Mouse (Mus musculus): ENCODE data around the gene Kat6b.
"Not testable (repeated sequence)": the region's sequence is repeated elsewhere in the genome, so short reads cannot be mapped to it uniquely, and the experiment has no call there.

Kat6b gene

DNA sequence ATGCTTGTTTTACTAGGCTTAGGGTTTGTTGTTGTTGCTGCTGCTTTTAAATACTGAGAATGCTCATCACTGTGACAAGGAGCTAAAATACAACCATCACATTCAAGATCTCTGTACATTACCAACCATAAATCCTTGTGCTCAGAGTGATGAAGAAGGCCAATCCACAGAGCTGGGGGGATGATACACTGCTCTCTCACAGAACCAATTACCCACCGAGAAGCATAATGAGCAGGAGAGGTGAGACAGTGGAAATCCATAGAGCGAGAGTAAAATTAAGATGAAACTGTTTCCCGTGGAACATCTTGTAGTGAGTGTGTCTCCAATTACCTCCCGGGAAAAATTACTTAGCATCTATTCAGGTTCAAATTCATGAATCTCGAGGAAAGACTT lies 118.9 kb downstream of the Kat6b start:
- DNase-seq = peak; percentile 18

DNA sequence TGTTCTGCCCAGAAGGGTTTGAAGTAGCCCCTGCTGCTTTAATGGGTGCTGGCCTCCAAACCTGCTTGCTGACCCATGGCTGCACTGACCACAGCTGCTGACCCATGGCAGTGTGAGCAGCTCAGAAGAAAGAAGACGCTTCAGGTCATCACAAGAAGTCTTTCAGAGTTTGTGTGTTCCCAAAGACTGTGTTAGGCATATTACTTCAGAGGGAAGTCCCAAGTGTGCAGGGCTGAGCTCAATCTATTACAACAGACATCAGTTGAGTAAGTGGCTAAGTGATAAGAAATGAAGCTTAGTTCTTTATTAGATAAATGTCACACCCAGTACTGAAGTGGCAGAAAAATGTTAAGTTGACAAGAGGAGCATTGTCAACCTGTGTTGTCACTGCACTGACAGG lies 119.4 kb downstream of the Kat6b start:
- no peak for DNase-seq

DNA sequence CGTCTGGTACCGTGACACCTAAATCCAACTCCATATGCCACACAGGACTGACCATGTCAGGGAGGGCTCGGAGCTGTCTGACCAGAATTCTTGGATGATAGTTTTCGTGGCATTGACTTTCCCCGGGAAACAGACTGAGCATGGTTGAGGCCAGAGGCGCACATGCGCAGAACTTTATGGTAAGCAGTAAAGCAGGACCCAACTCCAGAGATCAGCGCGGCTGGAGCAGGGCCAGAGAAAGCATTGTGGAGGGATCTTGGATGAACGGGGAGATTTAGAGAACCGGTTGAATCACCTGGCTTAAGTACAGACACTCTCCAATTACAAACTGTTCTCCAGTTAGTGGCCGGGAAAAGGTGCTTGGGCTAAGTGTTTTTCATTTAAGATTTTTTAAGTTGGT lies 120.9 kb downstream of the Kat6b start:
- no peak for DNase-seq

DNA sequence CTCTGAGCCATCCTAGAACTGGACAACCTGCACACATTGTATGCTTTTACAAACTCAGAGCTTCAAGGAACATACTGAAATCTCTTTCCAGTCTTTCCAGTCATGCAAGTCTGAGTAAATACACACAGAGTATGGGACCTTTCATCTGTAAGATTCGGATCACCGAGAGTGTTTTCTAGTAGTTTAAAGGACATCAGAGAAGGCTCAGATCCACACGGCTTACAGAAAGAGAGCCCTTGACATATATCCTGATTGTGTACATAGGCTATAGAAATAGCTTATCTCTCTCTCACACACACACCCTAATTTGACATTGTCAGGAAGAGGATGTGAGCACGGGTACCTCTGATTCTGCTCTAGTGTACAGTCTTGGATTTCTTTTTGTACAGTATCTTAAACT lies 121.7 kb downstream of the Kat6b start:
- DNase-seq = no peak

DNA sequence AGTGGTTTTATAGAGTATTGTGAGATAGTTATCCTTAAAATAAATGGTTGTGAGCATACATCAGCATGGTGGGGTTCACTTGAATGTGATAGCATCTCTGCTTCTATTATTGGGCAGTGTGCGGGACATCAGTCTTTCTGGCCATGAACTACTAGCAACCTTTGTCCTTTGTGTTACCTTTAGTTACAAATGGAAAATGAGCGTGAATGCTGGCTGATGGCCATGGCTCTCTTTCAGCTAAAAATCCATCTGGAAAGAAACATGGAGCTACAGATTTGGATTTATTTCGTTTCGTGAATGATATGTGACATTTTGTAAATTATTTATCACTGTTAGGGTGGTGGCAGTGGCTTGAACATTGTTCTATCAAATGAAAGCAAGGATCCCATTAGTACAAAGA lies 126.5 kb downstream of the Kat6b start:
- DNase-seq = peak; percentile 18

DNA sequence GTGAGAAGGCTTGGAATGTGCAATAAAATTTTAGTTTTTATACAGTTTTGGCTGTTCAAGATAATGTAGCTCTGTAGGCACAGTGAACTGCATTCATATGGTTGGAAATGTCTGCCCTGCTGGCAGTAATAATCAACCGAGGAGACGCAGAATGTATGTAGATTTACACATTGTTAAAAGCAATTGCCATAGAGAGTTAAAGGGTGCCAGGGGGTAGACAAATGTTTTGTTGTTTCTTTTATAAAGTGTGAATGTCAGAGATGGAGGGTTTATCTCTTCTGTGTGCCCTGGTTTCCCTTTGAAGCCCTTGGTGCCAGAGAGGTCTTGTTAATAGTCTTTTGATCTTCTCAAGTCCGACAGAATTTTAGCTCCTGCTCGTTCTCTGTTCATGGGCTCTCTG lies 127.7 kb downstream of the Kat6b start:
- DNase-seq = no peak

DNA sequence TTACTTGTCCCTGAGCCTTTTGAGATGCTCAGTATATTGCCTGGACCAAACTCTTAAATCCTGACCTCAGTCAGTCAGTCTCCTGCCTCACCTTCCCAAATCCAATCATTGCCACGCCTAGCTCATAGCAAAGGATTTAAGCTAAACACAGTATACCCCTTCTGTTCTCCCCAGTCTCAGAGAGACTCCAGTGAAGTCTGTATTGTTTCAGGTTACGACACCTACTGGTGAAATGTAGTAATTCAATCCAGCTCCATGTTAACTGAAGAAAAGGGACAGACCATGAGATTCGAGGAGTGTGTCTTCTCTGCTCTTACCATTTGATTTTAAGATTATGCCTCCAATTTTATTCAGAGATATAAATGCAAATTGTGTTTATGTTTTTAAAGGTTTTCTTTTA lies 129.0 kb downstream of the Kat6b start:
- peak; percentile 82 for DNase-seq

DNA sequence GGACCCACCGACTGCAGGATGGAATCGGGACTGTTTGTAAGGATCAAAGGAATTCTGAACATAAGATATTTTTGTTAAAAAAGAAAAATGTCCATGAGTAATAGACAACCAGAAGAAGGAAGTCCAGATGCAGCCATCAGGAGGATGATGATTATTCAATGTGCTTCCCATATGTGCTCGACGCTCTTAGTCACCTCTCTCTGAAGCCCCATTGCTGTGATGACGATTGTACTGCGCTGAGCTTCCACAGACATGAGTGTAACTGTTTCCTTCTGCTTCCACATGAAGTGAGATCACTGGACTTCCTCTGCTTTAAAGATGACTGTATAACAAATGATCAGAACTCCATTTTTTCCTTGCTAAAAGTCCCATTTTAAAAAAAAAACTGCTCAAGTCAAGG lies 131.8 kb downstream of the Kat6b start:
- no peak for DNase-seq

DNA sequence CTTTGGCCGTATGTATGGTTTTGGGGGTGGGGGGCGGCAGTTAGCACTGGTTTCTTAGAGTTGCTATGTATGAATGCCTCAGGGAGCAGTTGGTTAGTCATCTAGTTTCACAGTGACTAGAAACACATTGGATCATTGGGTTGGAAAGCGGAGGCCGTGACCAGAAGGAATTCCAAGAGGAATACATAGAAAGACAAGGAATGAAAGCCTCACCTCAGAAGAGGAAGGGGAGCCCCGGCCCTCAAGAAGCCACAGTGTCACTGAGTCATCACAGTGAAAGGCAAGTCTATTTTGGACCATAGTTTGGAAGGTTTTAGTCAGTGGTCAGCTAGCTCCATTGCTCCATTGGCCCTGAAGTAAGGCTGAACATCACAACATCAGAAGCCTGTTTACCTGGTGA lies 132.9 kb downstream of the Kat6b start:
- no peak for DNase-seq

DNA sequence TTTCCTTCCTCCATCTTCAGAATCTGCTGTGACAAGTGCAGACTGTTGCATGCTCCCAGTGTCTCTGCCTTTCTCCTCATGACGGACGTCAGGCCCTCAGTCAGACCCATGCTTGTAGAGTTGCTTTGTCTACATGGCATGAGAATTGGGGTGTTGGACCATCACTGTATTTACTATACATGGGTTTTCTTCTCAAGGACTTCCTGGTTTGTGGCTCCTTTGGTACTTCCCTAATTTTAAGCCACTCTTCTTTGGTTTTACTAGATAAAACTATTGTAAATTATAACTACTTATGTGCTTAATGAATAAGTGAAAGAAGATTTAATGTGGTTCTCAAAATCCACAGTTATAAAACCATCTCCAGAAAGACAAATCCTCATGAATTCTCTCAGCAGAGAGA lies 134.6 kb downstream of the Kat6b start:
- no peak for DNase-seq

DNA sequence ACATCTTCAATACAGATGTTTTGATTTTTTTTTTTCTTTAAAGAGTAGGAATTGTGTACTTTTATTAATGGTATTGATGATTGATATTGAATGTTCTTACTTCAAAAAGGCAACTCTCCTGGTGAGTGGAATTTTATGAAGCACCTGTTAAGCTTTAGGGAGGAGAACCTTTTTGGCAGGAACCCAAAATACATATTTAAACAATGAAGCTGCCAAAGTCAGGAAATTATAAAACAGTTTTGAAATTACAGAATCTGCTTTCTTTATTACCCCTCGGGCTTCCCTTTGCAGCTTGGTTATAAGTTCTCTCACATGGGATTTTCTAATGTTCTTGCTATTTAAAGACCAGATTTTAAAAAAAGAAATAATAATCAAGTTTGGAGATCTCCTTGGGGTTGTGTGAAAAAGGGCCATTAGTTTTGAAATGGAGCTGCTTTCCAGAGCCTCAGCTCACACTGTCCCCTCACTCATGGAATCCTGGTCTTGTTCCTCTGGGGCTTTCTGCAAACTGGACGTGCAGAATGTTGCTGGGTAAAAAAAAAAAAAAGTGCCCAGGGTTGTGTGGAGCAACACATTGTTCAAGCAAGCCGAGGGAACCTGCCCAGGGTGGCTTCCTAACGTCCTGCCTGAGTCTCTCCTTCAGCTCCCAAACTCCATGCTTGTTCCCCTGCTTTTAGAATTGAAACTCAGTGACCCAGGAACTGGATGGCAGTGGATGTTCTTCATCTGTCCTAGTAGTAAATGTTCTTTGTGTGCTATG lies 136.2 kb downstream of the Kat6b start:
- DNase-seq = no peak

DNA sequence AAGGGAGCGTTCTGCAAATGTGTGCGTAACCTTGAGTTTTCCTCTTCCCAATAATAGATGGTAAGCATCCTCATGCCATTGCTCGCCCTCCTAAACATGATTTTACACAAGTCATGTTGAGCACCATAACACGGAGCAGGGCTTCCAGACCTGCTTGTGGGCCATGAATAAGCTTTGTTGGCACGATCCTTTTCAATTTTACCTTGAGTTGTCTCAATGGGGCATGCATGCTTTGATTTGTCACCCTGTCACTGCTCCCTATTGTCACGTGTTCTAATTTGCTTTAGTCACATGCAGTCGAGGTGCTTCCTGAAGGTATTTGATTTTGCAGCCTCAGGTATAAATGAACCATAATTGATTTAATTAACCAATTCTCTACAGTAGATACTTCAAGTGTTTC lies 138.7 kb downstream of the Kat6b start:
- no peak for DNase-seq

DNA sequence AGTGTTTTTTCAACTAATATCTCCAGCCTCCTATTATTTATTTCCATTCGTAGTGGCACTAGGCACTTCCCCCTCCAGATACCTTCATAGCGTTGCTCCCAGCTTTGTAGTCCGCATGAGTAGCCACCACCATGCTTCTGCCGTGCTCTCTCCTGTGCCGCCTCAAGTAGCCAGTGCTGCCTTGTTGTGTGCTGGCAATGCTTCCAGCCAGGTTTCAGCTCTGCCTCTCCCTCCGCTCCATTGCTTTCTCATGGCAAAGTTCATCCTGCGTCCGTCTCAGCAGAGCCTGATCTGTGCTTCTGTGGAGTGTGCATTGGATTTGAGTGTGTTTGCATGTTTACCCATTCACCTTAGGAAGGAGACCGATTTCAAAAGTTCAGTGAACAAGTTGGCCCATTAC lies 144.7 kb downstream of the Kat6b start:
- no peak for DNase-seq

DNA sequence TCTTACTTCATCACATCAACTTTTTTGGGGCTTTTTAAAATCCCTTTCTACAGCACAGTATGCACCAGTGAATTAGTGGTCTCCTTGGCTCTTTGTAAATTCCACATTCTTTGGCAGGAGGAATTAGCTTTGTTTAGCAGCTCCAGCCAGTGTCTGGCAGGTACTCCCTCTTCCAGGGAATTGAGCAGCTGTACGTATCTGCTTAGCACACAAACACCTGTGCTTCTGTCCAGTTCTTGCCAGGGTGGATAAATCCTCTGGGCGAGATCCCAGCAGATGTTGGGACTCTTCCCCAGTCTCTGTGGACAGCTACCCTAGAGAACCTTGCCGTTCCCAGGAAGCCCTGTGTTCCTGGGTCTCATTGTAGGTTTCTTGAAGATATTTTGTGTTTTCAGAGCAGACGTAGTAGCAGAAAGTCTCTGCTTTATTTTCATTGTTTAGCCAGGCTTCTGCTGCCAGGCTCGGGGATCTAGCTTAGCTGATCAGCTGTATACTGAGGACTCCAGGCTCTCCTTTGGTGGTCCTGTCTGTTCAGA lies 150.5 kb downstream of the Kat6b start:
- no peak for DNase-seq

DNA sequence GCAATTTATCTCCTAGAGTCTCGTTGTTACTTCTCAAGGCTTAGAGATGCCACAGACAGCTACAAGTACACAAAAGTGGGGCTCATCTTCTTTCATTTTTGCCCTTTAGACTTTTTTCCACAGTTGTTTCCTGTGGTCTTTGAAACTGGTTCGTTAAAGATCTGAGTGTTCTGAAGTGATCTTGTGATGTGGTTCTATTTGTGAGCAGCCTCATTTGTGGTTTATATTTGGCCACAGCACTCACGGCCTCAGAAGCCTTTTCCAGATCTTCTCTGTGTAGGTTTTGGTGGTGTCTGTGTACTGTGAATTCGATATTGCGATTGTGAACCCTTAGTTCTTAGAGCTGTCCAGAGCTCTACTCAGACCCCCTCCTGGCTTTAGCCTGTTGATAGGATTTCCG lies 155.3 kb downstream of the Kat6b start:
- no peak for DNase-seq

DNA sequence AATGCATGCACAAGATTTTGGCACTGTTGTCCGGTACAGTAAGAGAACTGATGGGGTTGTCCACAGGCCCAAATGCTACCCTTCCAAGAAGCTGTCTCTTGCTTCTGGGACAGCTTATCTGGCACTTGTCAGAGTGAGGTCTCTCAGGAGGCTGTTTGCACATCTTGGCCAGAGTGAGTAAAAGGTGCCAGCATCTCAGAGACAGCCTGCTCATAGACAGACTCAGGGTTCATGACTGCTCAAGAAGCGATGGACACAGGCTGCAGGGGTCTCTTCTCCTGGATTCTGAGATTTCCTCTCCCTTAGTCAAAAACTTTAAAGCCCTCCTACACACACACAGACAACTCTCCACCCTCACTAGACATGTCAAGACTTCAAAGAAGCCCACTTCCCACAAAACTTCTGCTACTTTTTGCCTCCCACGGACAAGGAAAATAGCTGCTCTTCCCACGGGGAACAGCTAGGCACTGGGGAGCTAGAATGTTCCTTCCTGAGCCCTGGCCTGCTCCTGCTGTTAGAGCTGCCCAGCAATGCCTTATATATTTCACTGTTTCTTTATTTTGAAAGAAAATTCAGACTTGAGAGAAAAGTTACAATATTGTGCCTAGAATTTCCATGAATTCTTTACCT lies 159.7 kb downstream of the Kat6b start:
- DNase-seq = no peak

DNA sequence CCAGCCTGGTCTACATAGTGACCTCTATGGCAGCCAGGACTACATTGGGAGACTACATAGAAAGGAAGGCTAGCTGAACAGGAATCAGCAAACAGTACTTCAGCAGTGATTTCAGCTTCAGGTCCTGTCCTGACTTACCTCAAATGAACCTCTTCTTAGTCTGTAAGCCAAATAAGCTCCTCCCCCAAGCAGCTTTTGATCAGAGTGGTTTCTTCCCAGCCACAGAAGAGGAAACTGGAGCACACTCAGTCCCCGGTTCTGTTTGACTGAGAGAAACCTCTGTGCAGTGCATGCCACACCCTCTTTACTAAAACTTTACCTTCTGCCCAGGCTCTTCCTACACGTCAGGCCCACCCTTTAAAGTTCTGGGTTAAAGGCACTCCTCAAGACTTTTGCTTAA lies 172.6 kb downstream of the Kat6b start:
- no peak for DNase-seq

DNA sequence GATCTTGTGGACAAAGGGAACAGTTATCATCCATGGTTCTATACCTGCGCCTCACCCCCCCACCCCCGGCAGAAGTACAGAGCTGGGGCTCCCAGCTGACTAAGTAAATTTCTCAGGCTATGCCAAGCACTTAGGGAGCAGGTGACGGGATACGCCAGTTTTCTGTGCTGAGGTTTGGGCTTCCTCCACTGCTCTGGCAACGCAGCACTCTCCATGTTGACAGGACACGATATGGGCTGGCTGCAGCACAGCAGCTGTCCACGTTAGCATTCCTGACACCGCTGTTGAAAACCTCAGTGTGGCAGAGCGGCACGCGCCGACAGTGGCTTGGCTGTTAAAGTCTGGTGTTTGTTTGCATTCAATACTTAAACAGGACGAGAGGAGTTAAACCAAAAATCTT lies 177.9 kb downstream of the Kat6b start:
- no peak for DNase-seq

DNA sequence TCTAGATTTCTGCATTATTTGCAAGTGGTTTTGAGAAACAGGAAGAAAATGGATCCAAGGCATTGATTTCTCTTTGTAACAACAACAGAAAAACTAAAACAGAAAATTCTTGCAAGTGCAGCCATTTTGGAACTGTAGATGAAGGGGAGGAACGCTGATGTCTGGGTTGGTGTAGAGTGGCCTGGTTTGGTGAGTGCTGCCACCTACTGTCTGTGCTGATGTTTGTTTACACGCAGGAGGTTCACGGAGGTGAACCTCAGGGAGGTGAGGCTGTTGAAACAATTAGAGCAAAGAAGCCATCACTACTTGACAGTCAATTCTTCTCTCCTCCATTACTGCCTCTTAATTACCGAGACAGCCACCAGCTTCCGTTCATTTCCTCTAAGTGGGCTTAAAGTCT lies 178.4 kb downstream of the Kat6b start:
- DNase-seq = peak; percentile 77

DNA sequence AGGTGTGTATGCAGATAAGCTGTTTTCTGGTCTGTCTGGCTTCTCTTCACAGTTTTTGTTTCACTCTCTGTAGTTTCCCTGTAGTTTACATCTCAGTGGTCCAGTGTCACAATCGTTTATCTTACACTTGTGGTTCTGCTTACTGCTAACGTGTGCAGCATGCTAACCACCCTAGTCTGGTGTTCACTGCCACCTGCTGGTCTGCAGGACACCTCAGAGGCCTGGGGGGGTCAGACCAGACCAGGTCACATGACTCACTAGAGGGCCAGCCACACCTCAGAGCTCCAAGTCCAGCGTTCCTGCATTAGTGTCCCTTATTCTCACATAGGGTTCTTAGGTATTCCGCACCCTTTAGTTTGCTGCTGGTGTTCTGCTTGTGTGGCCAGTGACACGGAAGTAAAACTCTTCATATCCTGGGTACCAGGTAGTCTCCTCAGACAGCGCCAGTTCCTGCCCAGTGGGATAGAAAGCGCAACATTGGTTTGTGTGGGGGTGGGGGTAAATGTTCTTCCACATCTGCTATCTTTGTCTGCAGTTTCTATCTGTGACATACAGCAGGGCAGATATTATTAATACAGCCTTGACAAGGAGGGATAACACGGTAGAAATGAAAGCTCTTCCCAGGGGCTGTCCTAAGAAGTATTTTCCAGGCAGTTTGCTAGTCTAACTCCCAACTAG lies 181.4 kb downstream of the Kat6b start:
- DNase-seq = peak; percentile 34

DNA sequence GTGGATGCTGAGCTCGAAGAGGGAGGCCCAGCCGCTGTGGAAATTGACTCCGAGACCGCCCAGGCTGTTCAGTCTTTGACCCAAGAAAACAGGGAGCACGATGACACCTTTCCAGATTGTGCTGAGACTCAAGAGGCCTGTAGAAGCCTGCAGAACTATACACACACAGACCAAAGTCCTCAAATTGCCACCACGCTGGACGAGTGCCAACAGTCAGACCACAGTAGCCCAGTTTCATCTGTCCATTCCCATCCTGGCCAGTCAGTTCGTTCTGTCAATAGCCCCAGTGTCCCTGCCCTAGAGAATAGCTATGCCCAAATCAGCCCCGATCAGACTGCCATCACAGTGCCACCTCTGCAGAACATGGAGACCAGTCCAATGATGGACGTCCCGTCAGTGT lies 188.0 kb downstream of the Kat6b start:
- no peak for DNase-seq

DNA sequence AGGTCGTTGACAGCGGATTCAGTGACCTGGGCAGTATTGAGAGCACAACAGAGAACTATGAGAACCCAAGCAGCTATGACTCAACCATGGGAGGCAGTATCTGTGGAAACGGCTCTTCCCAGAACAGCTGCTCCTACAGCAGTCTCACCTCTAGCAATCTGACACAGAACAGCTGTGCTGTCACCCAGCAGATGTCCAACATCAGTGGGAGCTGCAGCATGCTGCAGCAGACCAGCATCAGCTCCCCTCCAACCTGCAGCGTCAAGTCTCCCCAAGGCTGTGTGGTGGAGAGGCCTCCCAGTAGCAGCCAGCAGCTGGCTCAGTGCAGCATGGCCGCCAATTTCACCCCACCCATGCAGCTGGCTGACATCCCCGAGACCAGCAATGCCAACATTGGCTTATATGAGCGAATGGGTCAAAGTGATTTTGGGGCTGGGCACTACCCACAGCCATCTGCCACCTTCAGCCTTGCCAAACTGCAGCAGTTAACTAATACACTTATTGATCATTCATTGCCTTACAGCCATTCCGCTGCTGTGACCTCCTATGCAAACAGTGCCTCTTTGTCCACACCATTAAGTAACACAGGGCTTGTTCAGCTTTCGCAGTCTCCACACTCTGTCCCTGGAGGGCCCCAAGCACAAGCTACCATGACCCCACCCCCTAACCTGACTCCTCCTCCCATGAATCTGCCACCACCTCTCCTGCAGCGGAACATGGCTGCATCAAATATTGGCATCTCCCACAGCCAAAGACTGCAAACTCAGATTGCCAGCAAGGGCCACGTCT lies 188.6 kb downstream of the Kat6b start:
- DNase-seq = no peak

DNA sequence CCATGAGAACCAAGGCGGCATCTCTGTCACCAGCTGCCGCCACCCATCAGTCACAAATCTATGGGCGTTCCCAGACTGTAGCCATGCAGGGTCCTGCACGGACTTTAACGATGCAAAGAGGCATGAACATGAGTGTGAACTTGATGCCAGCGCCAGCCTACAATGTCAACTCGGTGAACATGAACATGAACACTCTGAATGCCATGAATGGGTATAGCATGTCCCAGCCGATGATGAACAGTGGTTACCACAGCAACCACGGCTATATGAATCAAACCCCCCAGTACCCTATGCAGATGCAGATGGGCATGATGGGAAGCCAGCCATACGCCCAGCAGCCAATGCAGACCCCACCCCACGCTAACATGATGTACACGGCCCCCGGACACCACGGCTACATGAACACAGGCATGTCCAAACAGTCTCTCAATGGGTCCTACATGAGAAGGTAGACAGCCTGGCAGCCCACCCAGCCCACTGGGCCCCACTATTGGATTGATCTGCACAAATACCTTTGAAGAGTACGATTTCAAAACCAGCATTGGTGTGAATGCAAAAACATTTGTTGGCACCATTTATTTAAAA lies 189.3 kb downstream of the Kat6b start:
- DNase-seq = not testable (repeated sequence)

Data from retina, postnatal 1 day (tissue).